Mouse (Mus musculus): ENCODE measurements around the gene Gab2.

Gab2 gene

DNA sequence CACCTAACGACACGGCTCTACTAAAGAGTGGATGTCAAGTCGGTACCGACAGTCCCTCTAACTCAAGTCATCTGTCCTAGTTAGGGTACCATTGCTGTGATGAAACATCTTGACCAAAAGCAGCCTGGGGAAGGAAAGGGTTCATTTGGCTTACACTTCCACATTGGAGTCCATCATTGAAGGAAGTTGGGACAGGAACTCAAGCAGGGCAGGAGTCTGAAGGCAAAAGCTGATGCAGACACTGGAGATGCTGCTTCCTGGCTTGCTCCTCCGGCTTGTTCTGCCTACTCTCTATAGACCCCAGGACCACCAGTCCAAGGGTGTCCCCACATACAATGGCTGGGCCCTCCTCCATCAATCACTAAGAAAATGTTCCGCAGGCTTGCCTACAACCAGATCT, 234.3 kb downstream of the Gab2 start:
- DNase-seq (ENCODE audit: low spot score) = no peak

- no peak for DNase-seq (ENCODE audit: low spot score)
Measured at GRCm38 (mm10) chr7:97317706-97318105, 236.3 kb downstream of the Gab2 start.

DNA sequence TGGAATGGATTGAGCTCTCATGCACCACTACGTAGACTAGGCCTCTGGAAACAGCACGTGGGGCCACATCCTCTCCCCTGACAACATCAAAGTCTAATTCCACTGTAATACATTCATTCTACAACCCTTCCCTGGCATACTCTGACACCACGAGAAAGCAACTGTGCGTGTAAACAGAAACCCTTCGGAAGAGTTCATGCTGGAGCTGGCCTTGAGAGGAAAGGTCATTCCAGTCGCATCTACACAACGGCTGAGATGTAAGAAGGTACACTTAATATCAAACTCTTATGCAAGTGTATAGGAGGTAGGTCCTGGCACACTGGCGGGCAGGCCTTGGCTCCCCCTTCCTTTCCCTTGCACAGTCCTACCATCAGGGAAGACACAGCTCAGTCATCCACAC, 243.0 kb downstream of the Gab2 start:
- DNase-seq (ENCODE audit: low spot score) = no peak

DNA sequence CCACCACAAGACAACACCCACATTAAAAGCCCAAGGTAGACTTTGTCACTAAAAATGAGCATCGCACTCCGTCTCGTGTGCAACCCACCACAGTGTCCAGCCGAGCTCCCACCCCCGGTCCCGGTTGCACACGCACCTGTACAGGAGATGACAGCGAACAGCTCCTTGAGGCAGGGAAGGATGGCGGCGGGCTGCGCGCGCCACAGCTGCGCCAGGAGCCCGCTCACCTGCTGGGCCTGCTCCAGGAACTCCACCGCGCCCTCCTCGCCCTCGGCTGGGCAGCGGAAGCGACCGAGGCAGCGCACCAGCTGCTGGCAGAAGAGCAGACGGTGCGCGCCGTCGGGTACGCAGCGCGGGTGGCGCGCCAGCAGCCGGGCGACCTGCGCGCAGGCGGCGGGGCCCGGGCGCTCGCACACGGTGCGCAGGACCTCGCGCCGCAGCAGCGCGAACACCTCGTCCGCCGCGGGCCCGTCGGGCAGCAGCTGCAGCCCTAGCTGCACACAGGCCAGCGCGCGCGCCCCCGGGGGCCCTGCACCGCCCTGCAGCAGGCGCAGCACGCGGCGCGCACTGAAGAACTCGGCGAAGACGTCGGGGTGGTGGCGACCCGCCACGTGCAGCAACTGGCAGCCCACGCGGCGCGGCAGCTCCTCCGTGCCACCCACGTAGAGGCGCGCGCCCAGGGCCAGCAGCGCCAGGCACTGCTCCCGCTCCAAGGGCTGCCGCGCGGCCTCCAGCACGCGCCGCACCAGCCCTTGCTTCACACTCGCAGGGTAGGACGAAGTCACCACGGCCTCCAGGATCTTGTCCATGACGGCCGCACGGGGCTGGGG, 244.0 kb downstream of the Gab2 start:
- peak; percentile 22 for DNase-seq (ENCODE audit: low spot score)

DNA sequence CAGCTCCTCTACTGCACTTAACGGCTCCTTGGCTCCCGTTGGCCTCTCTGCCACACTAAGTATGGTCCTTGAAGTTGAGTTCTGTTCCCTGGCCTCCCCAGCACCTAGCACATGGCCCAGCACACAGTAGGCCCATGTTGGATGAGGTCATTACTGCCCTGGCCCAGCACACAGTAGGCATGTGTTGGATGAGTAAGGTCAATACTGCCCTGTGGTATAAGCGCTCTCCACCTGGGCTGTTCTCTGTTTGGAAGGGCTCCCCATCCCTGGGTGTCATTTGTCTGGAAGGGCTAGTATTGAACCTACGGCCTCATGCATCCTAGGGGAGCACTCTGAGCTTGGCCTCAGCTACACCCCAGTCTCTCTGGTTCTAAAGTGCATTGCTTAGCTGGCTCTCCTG, 246.0 kb downstream of the Gab2 start:
- DNase-seq (ENCODE audit: low spot score) = no peak

- no peak for DNase-seq (ENCODE audit: low spot score)
Measured at GRCm38 (mm10) chr7:97328891-97329588, 247.7 kb downstream of the Gab2 start.

GRCm38 (mm10) chr7:97329676-97330075, 248.3 kb downstream of the Gab2 start:
- no peak for DNase-seq (ENCODE audit: low spot score)

DNA sequence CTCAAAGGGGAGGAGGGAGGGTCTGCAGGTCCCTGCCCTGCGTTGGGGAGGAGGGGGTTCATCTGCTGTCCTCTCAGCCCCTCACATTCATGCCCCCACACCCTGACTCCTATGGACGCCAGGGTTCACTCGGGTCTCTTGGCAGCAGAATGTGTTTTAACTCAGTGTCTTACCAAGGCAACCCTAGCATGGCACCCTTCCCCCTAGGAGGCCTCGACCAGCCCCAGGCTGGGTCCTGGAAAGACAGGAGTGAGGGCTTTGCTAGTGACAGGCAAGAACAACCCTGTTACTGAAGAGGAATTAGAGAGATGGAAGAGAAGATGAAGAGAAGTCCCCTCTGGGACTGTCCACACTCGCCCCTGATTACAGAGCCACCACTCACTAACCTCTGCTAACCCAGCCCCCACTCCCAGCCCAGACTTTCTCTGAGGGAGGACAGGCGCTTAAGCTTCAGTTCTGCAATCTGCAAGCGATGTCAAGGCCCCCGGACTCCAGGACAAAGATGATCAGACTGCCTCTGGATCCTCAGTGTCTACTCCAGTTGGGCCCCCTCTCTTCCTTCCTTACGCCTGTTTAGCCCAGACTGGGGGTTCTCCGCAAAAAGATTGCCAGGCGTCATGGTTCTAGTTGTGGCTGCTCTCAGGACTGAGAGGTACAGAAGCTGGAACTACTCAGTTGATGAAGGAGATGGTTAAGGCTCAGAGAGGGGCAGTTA, 249.7 kb downstream of the Gab2 start:
- no peak for DNase-seq (ENCODE audit: low spot score)

DNA sequence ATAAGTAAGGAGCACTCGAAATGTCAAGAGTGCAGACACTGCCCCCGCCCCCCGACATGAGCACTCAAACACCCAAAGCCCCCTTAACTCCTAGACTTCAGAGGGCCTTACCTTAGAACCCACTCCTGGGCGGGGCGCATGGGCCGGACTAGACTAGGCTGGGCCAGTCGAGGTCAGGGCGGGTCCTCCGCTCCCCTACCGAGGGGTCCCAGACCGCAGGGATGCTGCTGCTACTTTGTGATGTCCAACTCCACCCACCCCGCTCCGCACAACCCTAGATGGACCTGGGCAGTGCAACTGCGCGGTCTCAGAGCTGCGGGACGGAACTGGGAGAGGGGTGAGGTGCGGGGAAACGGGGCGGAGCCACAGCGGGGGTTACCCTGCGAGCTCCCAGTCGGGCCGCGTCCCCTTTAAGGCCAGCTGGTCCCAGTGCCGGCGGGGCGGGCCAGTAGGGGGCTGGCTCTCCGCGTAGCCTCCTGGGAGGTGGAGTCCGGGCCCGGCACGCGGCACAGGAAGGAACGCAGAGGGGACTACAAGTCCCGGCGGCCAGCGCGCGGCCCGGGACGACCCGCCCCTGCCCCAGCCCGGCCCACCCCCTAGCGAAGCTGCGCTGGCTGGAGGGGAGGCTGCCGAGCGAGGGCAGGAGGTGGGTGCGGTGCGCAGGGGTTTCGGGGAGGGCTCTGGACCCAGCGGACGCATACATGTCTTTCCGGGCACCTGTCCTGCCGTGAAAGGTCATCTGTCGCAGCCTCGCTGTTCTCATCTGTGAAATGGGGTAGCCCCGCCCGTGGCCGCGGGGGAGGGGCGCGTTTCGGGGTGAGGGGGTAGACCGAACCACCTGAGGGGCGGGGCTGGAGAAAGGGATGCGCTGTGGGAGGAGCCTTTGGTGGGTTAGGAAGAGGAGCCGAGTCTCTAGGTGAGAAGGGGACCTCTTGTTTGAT, 250.6 kb downstream of the Gab2 start, which contains the start of the genes Usp35 and Kctd21:
Gene Usp35 (minus strand): TSS at position 295 of the 941 bp plus-strand sequence.
Gene Kctd21 (plus strand): TSS at position 602 of the 941 bp plus-strand sequence.
- DNase-seq (ENCODE audit: low spot score) = peak; percentile 95

GRCm38 (mm10) chr7:97332667-97333041, 251.3 kb downstream of the Gab2 start:
- peak; percentile 18 for DNase-seq (ENCODE audit: low spot score)

DNA sequence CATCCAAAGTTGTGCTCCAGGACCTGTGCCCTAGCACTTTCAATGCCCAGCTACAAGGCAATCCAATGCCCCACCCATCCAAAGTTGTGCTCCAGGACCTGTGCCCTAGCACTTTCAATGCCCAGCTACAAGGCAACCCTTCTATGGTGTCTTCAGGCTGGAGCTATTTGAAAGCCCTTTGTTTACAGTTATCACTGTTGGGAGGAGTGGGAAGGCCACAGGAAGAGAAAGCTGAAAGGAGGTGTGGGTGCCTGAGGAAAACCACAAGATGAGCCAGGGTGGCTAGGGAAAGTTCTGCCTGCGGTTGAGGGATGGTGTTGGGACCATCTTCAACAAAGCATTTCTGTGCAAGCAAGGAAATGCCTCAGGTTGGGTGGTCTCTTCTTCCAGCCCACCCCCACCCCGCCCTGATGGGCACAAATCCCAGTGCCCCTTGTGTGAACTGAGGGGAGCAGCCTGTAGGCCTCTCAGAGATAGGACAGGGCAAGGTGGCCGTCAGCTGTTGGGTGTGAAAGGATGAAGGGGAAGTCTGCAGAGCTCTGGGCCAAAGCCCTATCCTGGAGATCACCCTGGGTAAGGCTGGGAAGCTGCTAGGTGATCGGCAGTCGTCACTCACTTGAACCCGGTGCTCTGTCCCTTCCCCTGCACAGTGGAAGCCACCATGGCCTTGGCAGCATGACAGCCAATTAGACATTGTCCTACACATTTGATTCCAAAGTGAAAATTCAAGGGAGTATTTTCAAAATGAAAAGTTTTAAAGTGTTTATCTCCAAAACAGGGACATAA, 251.9 kb downstream of the Gab2 start:
- DNase-seq (ENCODE audit: low spot score) = no peak

DNA sequence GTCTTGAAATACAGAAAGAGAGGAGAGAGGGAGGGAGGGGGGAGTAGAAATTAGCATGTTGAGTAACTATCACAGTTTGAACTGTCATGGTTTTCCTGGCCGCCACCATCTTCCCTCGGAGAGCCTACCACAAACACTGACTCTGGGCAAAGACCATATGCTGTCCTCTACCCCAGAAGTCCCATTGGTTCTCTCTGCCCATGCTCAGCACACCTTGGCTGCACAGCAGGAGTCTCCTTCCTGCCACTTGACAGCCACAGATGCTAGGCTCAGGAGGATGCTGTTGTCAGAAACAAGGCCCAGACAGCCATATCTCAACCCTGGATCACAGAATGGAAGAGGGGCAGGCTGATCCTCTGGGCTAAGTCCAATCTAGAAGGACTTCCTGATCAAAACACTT, 253.0 kb downstream of the Gab2 start:
- DNase-seq (ENCODE audit: low spot score) = no peak

DNA sequence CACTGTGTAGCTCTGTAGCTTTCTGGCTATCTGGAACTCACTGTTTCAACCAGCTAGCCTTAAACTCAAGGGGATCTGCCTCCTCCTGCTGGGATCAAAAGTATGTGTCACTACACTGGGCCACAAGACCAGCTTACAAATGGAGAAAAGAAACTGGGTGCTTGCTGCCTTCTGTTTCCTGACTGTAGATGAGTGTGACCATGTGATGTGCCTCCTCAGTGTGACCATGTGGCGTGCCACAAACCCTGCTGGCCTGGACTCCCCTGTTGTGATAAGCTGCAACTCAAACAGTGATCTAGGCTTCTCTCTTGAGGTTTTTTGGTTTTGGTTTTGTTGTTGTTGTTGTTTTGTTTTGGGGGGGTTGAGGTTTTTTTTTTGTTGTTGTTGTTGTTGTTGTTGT, 255.3 kb downstream of the Gab2 start:
- no peak for DNase-seq (ENCODE audit: low spot score)

- DNase-seq (ENCODE audit: low spot score) = no peak
Measured at GRCm38 (mm10) chr7:97338593-97338992, 257.2 kb downstream of the Gab2 start.

- DNase-seq (ENCODE audit: low spot score) = no peak
Measured at GRCm38 (mm10) chr7:97339623-97340022, 258.2 kb downstream of the Gab2 start.

DNA sequence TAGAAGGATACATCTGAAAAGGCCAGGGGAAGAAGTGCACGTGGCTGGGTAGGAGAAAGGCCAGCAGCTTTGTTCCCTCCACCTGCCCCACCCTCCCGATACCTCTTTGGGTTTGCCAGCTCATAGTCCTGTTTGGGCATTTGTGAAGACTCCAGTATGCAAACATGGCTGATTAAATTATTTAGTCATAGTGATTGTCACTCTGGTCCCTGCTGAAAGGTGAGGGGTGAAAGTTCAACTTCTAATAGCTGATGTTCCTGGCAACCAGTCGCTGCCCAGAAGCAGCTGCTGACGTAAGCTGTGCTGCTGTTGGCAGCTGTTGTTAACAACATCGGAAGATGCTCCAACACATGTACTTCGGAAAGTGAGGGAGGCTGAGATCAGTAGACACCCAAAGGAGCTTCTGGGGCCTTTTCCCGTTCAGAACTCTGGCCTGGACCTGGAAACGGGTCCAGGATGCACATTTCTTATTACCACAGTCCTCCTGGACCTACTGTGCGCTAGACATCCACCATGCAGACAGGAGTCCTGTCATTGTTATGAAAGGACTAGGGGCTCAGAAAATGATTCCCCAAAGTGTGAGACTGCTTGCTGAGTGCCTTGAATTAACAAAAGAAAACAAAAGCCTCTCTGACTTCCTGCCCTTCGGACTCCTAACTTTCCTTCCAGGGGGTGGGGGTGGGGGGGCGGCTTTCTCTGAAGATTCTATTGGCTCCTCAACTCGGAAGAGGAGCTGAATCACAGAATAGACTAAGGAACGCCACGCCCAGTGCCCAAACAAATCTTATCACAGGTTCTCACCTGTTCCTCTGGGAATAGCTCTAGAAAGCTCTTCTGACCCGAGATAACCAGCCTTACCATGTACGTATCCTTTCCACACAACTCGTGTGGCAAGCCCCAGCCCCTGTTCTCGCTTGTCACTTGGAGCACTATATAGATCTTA, 259.8 kb downstream of the Gab2 start:
- no peak for DNase-seq (ENCODE audit: low spot score)

- no peak for DNase-seq (ENCODE audit: low spot score)
Measured at GRCm38 (mm10) chr7:97342961-97343360, 261.6 kb downstream of the Gab2 start.

DNA sequence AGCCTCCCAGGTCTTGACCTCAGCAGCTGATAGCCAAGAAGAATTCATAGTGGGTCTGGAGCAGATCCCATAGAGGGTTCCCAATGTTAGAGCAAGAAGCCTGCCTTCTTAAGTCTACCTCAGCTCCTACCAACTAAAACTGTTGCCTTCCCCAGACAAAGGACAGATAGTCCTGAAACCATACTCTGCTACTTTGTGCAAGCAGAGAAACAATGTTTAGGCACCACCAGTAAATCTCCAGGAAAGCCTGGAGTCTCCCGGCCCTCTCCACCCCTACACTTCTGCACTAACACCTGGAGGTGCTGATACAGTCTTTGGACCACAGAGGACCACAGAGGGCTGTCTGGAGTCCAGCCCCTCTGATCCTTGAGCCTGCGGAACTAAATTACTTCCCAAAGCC, 263.3 kb downstream of the Gab2 start:
- DNase-seq (ENCODE audit: low spot score) = no peak

DNA sequence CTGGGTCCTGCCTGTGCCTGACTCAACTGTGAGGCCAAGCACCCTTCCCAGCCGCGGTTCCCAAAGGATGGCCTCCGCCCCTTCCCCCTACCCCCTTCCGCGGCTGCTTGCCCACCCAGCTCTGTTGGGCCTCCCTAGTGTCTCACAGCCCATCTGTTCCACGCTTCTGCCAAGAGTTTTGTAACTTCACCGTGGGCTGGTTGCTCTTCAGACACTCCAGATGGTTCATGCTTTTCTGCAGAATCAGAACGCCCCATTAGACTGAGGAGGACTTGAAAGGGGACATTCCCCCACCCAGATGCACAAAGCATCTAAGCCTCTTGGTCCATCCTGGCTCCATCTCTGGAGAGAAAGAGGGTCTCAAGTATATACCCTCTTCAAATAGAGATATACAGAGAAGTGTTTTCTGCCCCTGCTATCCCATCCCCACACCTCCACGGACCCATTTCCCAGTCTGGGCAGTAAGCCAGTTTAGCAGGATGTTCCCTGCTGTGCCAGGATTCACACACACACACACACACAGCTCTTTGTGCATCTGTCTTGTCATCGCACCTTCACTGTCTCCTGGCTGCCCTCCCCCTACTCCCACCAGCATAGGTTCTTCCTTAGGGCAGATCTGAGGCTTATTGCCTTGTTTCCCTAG, 264.0 kb downstream of the Gab2 start:
- DNase-seq (ENCODE audit: low spot score) = no peak

All from embryo, embryonic 10 days (tissue).